Mouse (Mus musculus): ENCODE measurements around the gene Cnr1.
A peak's percentile ranks its signal among the peaks of the same experiment; 100 is the strongest.

Gene Cnr1

DNA sequence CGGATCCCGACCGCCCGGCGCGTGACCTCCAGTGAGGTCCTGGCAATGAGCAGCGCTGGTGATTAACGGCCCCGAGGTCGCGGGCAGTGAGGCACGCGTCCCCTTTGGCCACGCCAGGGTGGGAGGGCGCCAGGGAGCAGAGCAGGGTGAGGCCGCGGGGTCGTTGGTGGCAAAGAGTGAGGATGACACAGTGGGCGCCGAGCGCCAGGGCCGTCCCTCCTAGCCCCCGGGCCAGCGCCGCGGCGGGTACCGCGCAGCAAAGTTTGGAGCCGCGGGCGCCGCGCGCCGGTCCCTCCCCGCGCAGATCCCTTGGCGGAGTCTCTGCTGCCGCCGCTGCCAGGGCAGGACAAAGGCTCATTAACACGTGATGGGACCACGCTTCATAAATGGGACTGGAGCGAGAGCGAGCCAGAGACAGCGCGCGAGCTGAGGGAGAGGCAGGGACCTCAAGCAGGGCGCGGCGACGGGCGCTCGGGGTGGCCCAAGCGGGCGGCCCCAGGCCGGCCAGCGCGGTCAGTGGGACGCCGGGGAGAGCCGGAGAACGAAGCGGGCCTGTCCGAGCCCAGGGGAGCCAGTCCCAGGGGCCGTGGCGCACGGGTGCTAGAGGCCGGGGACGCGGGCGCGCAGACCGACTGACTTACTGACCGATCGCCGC, at the start of gene Cnr1:
Gene Cnr1, plus strand, starts transcription at position 360 of the 655 bp plus-strand sequence.
- DNase-seq (ENCODE audit: low read depth, low spot score) = peak; percentile 62

GRCm38 (mm10) chr4:33879944-33880343, 44.4 kb upstream of the Cnr1 start:
- no peak for DNase-seq (ENCODE audit: low read depth, low spot score)

- no peak for DNase-seq (ENCODE audit: low read depth, low spot score)
Measured at GRCm38 (mm10) chr4:33886026-33886425, 38.4 kb upstream of the Cnr1 start.

GRCm38 (mm10) chr4:33889976-33890375, 34.4 kb upstream of the Cnr1 start:
- DNase-seq (ENCODE audit: low read depth, low spot score) = no peak

- peak; percentile 4 for DNase-seq (ENCODE audit: low read depth, low spot score)
Measured at GRCm38 (mm10) chr4:33892178-33892869, 32.1 kb upstream of the Cnr1 start.

DNA sequence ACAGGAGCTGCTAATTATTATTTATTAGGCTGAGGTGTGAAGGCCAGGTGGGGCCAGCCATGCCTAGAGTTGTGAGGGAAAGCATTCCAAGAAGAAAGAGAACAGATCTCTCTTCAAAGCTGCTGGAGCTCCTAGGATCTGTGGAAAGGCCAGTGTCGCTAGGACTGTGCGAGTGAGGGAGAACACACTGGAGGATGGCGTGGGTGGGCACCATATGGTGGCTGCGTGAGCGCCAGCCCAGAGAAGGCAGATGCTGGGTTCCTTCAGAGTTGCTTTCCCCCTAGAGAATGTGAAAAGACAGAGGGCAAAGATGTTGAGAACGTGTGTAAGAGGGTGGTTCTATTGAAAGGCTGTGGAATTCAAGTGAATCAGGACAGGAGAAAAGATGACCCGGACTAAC, 30.6 kb upstream of the Cnr1 start:
- DNase-seq (ENCODE audit: low read depth, low spot score) = peak; percentile 16

- DNase-seq (ENCODE audit: low read depth, low spot score) = no peak
Measured at GRCm38 (mm10) chr4:33895046-33895445, 29.3 kb upstream of the Cnr1 start.

DNA sequence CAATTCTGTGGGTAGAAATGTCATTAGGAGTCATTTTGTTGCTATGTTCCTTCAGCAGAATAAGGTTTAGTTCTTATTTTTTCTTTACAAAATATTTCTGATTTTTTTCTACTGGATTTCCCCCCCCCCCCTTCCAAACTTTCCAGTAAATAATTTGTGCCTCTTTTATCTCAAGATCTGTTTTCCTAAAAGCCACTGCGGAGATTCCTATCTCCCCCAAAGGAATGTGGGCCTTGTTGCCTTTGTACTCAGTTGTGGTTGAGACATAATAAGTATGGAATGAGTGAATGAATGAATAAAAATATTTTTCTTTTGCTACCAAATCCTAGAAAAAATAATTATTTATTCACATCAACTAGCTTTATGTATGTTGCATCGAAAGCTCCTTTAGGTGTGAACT, 28.9 kb upstream of the Cnr1 start:
- DNase-seq (ENCODE audit: low read depth, low spot score) = no peak

- no peak for DNase-seq (ENCODE audit: low read depth, low spot score)
Measured at GRCm38 (mm10) chr4:33901659-33902058, 22.7 kb upstream of the Cnr1 start.

DNA sequence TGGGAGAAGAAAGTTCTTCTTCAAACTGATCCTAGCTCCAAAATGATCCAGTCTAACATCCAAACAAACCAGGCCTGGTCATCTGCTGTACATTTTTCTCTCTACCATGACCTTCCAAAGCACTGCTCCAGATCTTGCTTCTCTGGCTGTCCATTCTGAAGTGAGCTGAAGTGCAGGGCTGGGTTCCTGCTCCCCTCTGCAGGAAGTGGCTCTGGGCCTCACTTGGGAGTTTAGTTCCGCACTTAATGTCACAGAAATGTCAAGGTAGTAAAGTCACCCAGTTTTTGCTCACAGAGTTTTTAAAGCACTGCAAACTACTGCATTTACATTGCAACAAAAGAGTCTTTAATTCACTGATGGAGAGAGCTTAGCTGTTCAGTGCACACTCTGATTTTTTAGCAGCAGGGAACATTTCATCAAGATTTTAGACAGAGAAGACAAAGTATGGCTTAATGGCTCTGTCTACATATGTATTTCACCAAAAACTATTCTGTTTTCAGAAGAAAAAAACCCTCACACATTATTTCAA, 20.5 kb upstream of the Cnr1 start:
- DNase-seq (ENCODE audit: low read depth, low spot score) = no peak

- DNase-seq (ENCODE audit: low read depth, low spot score) = no peak
Measured at GRCm38 (mm10) chr4:33904826-33905225, 19.6 kb upstream of the Cnr1 start.

GRCm38 (mm10) chr4:33908786-33909185, 15.6 kb upstream of the Cnr1 start:
- DNase-seq (ENCODE audit: low read depth, low spot score) = no peak

GRCm38 (mm10) chr4:33915730-33916129, 8.7 kb upstream of the Cnr1 start:
- DNase-seq (ENCODE audit: low read depth, low spot score) = no peak

DNA sequence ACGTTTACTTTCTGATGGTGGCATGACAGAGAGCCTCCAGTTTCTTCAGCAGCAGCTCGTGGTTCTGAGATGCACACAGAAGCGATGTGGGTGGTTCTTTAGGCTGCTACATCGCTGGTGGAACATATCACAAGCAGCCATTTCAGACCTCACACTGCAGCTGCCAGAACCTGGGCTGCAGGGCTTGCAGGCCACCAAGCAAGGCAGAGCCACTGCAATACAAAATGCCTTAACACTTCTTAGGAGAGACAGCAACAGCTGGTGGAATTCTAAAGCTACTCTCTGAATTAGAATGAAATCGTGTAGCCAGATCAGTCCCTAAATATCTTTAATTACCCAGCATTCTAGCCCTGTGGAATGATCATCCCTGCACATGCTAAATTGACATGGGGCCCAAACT, 3.6 kb upstream of the Cnr1 start:
- peak; percentile 2 for DNase-seq (ENCODE audit: low read depth, low spot score)

DNA sequence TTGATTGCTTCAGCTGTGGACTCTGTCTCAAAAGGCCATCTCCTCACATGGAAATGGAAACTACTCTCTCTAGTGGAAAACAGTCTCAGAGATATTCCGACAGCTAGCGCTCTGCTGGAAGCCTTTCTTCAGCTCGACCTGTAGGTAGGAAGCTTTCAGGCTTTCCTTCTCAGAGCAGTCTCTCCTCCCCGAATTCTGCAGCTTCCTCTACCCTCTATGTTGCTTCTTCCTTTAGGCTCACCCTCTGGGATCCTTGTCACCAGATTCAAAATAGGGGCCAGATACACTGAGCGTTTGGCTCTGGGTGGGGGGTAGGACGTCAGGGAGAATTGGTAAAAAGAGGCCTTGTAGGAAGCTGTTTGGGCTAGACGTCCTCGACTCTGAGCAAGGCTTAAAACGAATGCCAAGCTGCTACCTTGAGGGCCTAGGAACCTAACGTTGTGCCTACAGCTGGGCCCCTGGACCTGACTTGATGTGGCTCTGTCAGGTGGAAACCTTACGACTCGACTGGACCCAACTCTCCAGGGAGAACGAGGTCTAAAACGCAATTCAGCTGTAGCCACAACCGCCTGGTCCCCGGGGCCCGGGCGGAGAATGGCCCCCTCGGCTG, 1.1 kb upstream of the Cnr1 start:
- DNase-seq (ENCODE audit: low read depth, low spot score) = peak; percentile 17

- peak; percentile 48 for DNase-seq (ENCODE audit: low read depth, low spot score)
Measured at GRCm38 (mm10) chr4:33923761-33924233, 596 bp upstream of the Cnr1 start.

GRCm38 (mm10) chr4:33924889-33925245, 474 bp downstream of the Cnr1 start:
- DNase-seq (ENCODE audit: low read depth, low spot score) = peak; percentile 56

DNA sequence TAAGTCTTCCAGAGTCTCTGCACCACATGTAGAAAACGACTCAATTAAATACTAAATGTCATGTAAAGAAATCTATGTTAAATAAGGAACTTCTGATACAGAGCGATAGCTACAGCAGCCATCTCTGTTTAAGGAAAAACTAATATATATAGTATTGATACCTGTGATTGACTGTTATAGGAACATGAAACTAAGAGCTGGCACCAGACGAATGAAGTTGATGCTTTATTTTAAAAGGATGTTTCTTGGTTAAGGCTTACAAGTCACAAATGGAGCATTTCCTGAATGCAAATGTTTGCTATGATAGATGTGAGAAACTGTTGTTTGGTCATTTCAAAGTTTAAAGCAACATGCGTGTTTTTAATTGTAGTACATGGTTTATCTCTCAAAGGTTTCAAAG, 1.1 kb downstream of the Cnr1 start:
- DNase-seq (ENCODE audit: low read depth, low spot score) = no peak

GRCm38 (mm10) chr4:33926010-33926409, 1.6 kb downstream of the Cnr1 start:
- no peak for DNase-seq (ENCODE audit: low read depth, low spot score)

DNA sequence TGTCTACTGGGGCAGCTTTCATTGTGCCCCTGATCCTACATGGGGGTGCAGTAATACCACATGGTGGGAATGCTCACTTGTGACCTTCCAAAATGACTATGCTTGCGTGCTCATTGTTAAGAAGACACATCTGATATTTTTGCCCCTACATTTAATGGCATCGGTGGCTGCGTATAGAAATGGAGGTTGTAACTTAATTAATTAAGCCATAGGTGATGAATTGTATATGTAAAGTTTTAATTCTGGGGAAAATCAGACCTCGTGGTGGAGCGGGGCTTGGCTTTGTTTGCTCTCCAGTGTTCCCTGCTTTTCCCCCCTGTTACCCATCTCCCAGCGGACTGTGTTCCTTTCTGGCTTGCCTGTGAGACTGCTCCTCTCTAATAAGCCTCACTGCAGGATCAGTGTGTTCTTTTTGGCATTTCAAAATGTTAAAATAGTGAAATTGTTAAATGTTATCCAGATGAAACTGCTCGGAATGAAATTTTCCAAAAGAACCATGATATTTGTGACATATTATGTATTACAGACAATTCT, 2.4 kb downstream of the Cnr1 start:
- no peak for DNase-seq (ENCODE audit: low read depth, low spot score)

- no peak for DNase-seq (ENCODE audit: low read depth, low spot score)
Measured at GRCm38 (mm10) chr4:33927644-33928043, 3.3 kb downstream of the Cnr1 start.

- no peak for DNase-seq (ENCODE audit: low read depth, low spot score)
Measured at GRCm38 (mm10) chr4:33928450-33928849, 4.1 kb downstream of the Cnr1 start.
